Mouse (Mus musculus) kidney, postnatal 0 days (tissue): ENCODE data around the gene Ubr7. TPM values are rescaled to one million over a fixed set of nuclear protein-coding genes. Genes with fewer than 3 reads are reported as not detected.

Experiments
- ATAC-seq: fragments of 200-750 bp; cut with Nextera tagmentation; replicated peaks from 2 replicates; pipeline ENCODE4 v1.8.0; 2017; ENCODE audit warnings: low read depth, moderate number of reproducible peaks, moderate TSS enrichment, moderate library complexity; ENCODE audit not compliant: low FRiP score
- DNase-seq: peaks from one replicate; pipeline ENCODE4 v3.0.0-alpha.2; 2016; ENCODE audit warnings: low spot score
- H3K27ac ChIP-seq: fragments of 300-500 bp; sonication (generic); 2 replicates; pipeline ENCODE4 v1.5.1; 2014; ENCODE audit warnings: mild to moderate bottlenecking
- H3K27me3 ChIP-seq: fragments of 300-500 bp; sonication (generic); 2 replicates; pipeline ENCODE4 v1.6.1; 2014; ENCODE audit warnings: low read length, mixed read lengths; ENCODE audit not compliant: insufficient read depth
- H3K36me3 ChIP-seq: fragments of 300-500 bp; sonication (generic); 2 replicates; pipeline ENCODE4 v1.6.1; 2014; ENCODE audit warnings: low read length, mixed read lengths; ENCODE audit not compliant: insufficient read depth
- H3K4me1 ChIP-seq: fragments of 300-500 bp; sonication (generic); replicated peaks from 2 replicates; pipeline ENCODE4 v1.6.1; 2014; ENCODE audit warnings: antibody characterized with exemption, low read length, mixed read lengths; ENCODE audit not compliant: insufficient read depth
- H3K4me2 ChIP-seq: fragments of 300-500 bp; sonication (generic); 2 replicates; pipeline ENCODE4 v1.6.1; 2014; ENCODE audit warnings: mild to moderate bottlenecking, low read length, moderate library complexity, mixed read lengths
- H3K4me3 ChIP-seq: fragments of 300-500 bp; sonication (generic); replicated peaks from 2 replicates; pipeline ENCODE4 v1.5.1; 2014; ENCODE audit warnings: low read depth, low read length
- H3K9ac ChIP-seq: fragments of 300-500 bp; sonication (generic); 2 replicates; pipeline ENCODE4 v1.6.1; 2014; ENCODE audit warnings: low read depth, low read length
- H3K9me3 ChIP-seq: fragments of 300-500 bp; sonication (generic); replicated peaks from 2 replicates; pipeline ENCODE4 v1.6.1; 2016; ENCODE audit warnings: low read length, inconsistent platforms, mixed read lengths
- CTCF ChIP-seq: IDR thresholded peaks from 2 replicates; pipeline ENCODE4 v1.5.1; 2016; ENCODE audit warnings: antibody characterized with exemption, low read depth, mild to moderate bottlenecking, moderate library complexity
- WGBS: fragments of 180-500 bp; shearing (Covaris S2); extraction: QIAGEN DNeasy Blood & Tissue Kit; methylation state at CpG from one replicate; pipeline ENCODE4 v1.1.7; 2014; 5-methylcytosine and 5-hydroxymethylcytosine counted together
- polyA plus RNA-seq: library from polyadenylated mRNA; unstranded; fragments of >200 nt; fragmentation: Nextera tagmentation; extraction: Ambion mirVana; gene quantifications from 2 replicates; pipeline ENCODE4 v1.2.1, GENCODE M21; 2015

Ubr7 gene
- polyA plus RNA-seq, 1 experiment from 2014 or later: 30.8 TPM

- Histone ChIP-seq H3K4me2 (no peak overlapping the region), H3K4me1 (no peaks in the 10 kb centered on the region), H3K9me3 (no peaks in the 10 kb centered on the region), H3K36me3 (no peaks in the 10 kb centered on the region), H3K9ac (no peak overlapping the region), H3K27ac (no peak overlapping the region), H3K4me3 (no peak overlapping the region), H3K27me3 (no peaks in the 10 kb centered on the region)
- DNase-seq: no peak
- ATAC-seq: no peak
- WGBS: 81% methylated on average over 10 of the region's 10 CpGs
- no peak for TF ChIP-seq CTCF
These were observed 42.9 kb upstream of the Ubr7 start for GRCm38 (mm10) chr12:102714654-102715395.

- WGBS: 23% methylated on average over 13 of the region's 13 CpGs
- peak; percentile 93 for TF ChIP-seq CTCF
These were observed 38.0 kb upstream of the Ubr7 start for GRCm38 (mm10) chr12:102719552-102720315.

GRCm38 (mm10) chr12:102722451-102722850 lies 35.3 kb upstream of the Ubr7 start:
- no peak overlapping the region for H3K9ac ChIP-seq
- no peak overlapping the region for H3K27ac ChIP-seq
- no peaks in the 10 kb centered on the region for H3K9me3 ChIP-seq
- no peak for TF ChIP-seq CTCF
- no peak overlapping the region for H3K4me3 ChIP-seq
- ATAC-seq: peak; percentile 83
- WGBS: 30% methylated on average over 11 of the region's 11 CpGs
- no peak overlapping the region for H3K4me2 ChIP-seq
- DNase-seq: peak; percentile 77
- no peaks in the 10 kb centered on the region for H3K36me3 ChIP-seq
- H3K4me1 ChIP-seq: no peaks in the 10 kb centered on the region
- no peaks in the 10 kb centered on the region for H3K27me3 ChIP-seq

More at GRCm38 (mm10) chr12:102719552-102720315, 38.0 kb upstream of the Ubr7 start:
- no peak overlapping the region for H3K27ac ChIP-seq
- no peak overlapping the region for H3K4me3 ChIP-seq
- H3K27me3 ChIP-seq: no peaks in the 10 kb centered on the region
- H3K4me2 ChIP-seq: 0 out of 2 replicates have a peak overlapping the region, but pooled peaks have one; percentile 23
- no peaks in the 10 kb centered on the region for H3K4me1 ChIP-seq
- ATAC-seq: peak; percentile 34; the same call in 1 of the 2 replicates
- H3K9me3 ChIP-seq: no peaks in the 10 kb centered on the region
- H3K36me3 ChIP-seq: no peaks in the 10 kb centered on the region
- peak; percentile 84 for DNase-seq
- no peak overlapping the region for H3K9ac ChIP-seq

- H3K27me3 ChIP-seq: no peaks in the 10 kb centered on the region
- H3K9me3 ChIP-seq: no peaks in the 10 kb centered on the region
- WGBS: 51% methylated on average over 8 of the region's 8 CpGs
- TF ChIP-seq CTCF: no peak
- H3K27ac ChIP-seq: no peak overlapping the region
- no peaks in the 10 kb centered on the region for H3K4me1 ChIP-seq
- H3K9ac ChIP-seq: no peak overlapping the region
- DNase-seq (no peak), ATAC-seq (no peak)
- no peak overlapping the region for H3K4me2 ChIP-seq
- H3K4me3 ChIP-seq: no peak overlapping the region
- H3K36me3 ChIP-seq: no peaks in the 10 kb centered on the region
These were observed 34.8 kb upstream of the Ubr7 start for GRCm38 (mm10) chr12:102722966-102723365.

GRCm38 (mm10) chr12:102723861-102724260 lies 33.9 kb upstream of the Ubr7 start:
- Histone ChIP-seq H3K9me3 (no peaks in the 10 kb centered on the region), H3K4me3 (no peak overlapping the region), H3K36me3 (no peaks in the 10 kb centered on the region), H3K9ac (no peak overlapping the region), H3K4me2 (no peak overlapping the region), H3K27me3 (no peaks in the 10 kb centered on the region), H3K4me1 (no peaks in the 10 kb centered on the region), H3K27ac (no peak overlapping the region)
- ATAC-seq (no peak), DNase-seq (no peak)
- TF ChIP-seq CTCF: no peak
- 56% methylated on average over 6 of the region's 6 CpGs for WGBS

GRCm38 (mm10) chr12:102725146-102725545 lies 32.6 kb upstream of the Ubr7 start:
- H3K27me3 ChIP-seq: no peaks in the 10 kb centered on the region
- TF ChIP-seq CTCF: no peak
- no peaks in the 10 kb centered on the region for H3K9me3 ChIP-seq
- no peaks in the 10 kb centered on the region for H3K36me3 ChIP-seq
- ATAC-seq (no peak), DNase-seq (no peak)
- no peak overlapping the region for H3K4me2 ChIP-seq
- 91% methylated on average over 6 of the region's 6 CpGs for WGBS
- H3K9ac ChIP-seq: no peak overlapping the region
- 0 out of 2 replicates have a peak, but pooled peaks cover 1% of the 10 kb centered on the region for H3K4me1 ChIP-seq
- H3K4me3 ChIP-seq: no peak overlapping the region
- no peak overlapping the region for H3K27ac ChIP-seq
